Mouse (Mus musculus) embryonic facial prominence, embryonic 13.5 days (tissue): ENCODE measurements around the gene Pdlim1. TPM values are rescaled to one million over a fixed set of nuclear protein-coding genes. Genes with fewer than 3 reads are reported as not detected.

Experiments
- ATAC-seq: fragments of 200-750 bp; cut with Nextera tagmentation; 2 replicates; pipeline ENCODE4 v1.8.0; 2017; ENCODE audit warnings: low read depth; ENCODE audit not compliant: insufficient number of reproducible peaks, insufficient read depth, low FRiP score, low TSS enrichment
- H3K27ac ChIP-seq: fragments of 300-500 bp; sonication (generic); 2 replicates; pipeline ENCODE4 v1.5.1; 2015; ENCODE audit warnings: moderate library complexity, mild to moderate bottlenecking, inconsistent platforms
- H3K27me3 ChIP-seq: fragments of 300-500 bp; sonication (generic); 2 replicates; pipeline ENCODE4 v1.6.1; 2015; ENCODE audit warnings: mild to moderate bottlenecking, inconsistent platforms
- H3K36me3 ChIP-seq: fragments of 300-500 bp; sonication (generic); 2 replicates; pipeline ENCODE4 v1.6.1; 2015; ENCODE audit warnings: mild to moderate bottlenecking, inconsistent platforms
- H3K4me1 ChIP-seq: fragments of 300-500 bp; sonication (generic); 2 replicates; pipeline ENCODE4 v1.6.1; 2015; ENCODE audit warnings: inconsistent platforms
- H3K4me2 ChIP-seq: fragments of 300-500 bp; sonication (generic); 2 replicates; pipeline ENCODE4 v1.6.1; 2015; ENCODE audit warnings: moderate library complexity, mild to moderate bottlenecking, inconsistent platforms
- H3K4me3 ChIP-seq: fragments of 300-500 bp; sonication (generic); 2 replicates; pipeline ENCODE4 v1.5.1; 2015; ENCODE audit warnings: mild to moderate bottlenecking, inconsistent platforms
- H3K9ac ChIP-seq: fragments of 300-500 bp; sonication (generic); 2 replicates; pipeline ENCODE4 v1.6.1; 2015; ENCODE audit warnings: mild to moderate bottlenecking, inconsistent platforms
- H3K9me3 ChIP-seq: fragments of 300-500 bp; sonication (generic); 2 replicates; pipeline ENCODE4 v1.6.1; 2016; ENCODE audit warnings: inconsistent platforms
- WGBS: fragments of 180-500 bp; shearing (Covaris S2); methylation state at CpG from one replicate; pipeline ENCODE4 v1.1.7; 2015; ENCODE audit warnings: mixed read lengths; 5-methylcytosine and 5-hydroxymethylcytosine counted together
- polyA plus RNA-seq: library from polyadenylated mRNA; unstranded; fragments of >200 nt; fragmentation: Nextera tagmentation; extraction: Ambion mirVana; gene quantifications from 2 replicates; pipeline ENCODE4 v1.2.1, GENCODE M21; 2015

Gene Pdlim1
- polyA plus RNA-seq: 128 and 154 TPM in 2 replicates

GRCm38 (mm10) chr19:40271308-40271892 is at the start of gene Pdlim1:
Gene Pdlim1 (minus strand): TSS chr19:40271842.
- no peak within 1 kb of the TSS for H3K27ac ChIP-seq
- ATAC-seq: peak; percentile 72

GRCm38 (mm10) chr19:40319199-40319598 is 47.6 kb upstream of the Pdlim1 start:
- H3K36me3 ChIP-seq: no peaks in the 10 kb centered on the region; the same call in 1 of the 2 replicates
- 79% methylated on average over 3 of the region's 3 CpGs for WGBS
- no peak overlapping the region for H3K4me2 ChIP-seq
- no peak overlapping the region for H3K4me3 ChIP-seq
- H3K27ac ChIP-seq: no peak overlapping the region
- H3K27me3 ChIP-seq: no peaks in the 10 kb centered on the region
- no peaks in the 10 kb centered on the region for H3K9me3 ChIP-seq
- no peak for ATAC-seq
- H3K9ac ChIP-seq: no peak overlapping the region
- H3K4me1 ChIP-seq: peaks cover 9% of the 10 kb centered on the region; the same call in 1 of the 2 replicates

More at GRCm38 (mm10) chr19:40271308-40271892, at the start of gene Pdlim1:
- under 1% methylated on average over 36 of the region's 54 CpGs for whole genome bisulfite sequencing
- H3K27me3 ChIP-seq: peaks cover 23% of the 10 kb centered on the region
- peak within 1 kb of the TSS; percentile 77 for H3K9ac ChIP-seq
- no peaks in the 10 kb centered on the region for H3K9me3 ChIP-seq
- peak within 1 kb of the TSS; percentile 94 for H3K4me2 ChIP-seq
- H3K4me1 ChIP-seq: peaks cover 3% of the 10 kb centered on the region; the same call in 1 of the 2 replicates
- H3K4me3 ChIP-seq: peak within 1 kb of the TSS; percentile 67
- no peaks in the 10 kb centered on the region for H3K36me3 ChIP-seq

GRCm38 (mm10) chr19:40318511-40318910 is 46.9 kb upstream of the Pdlim1 start:
- no peaks in the 10 kb centered on the region for H3K9me3 ChIP-seq
- no peak for ATAC-seq
- H3K4me3 ChIP-seq: no peak overlapping the region
- 21% methylated on average over 6 of the region's 6 CpGs for WGBS
- no peak overlapping the region for H3K9ac ChIP-seq
- no peaks in the 10 kb centered on the region for H3K27me3 ChIP-seq
- H3K27ac ChIP-seq: no peak overlapping the region
- H3K4me1 ChIP-seq: peaks cover 5% of the 10 kb centered on the region; the same call in 1 of the 2 replicates
- H3K4me2 ChIP-seq: no peak overlapping the region
- H3K36me3 ChIP-seq: no peaks in the 10 kb centered on the region

GRCm38 (mm10) chr19:40317001-40317400 is 45.4 kb upstream of the Pdlim1 start:
- H3K4me3 ChIP-seq: no peak overlapping the region
- WGBS: 71% methylated on average over 4 of the region's 4 CpGs
- H3K4me2 ChIP-seq: no peak overlapping the region
- no peaks in the 10 kb centered on the region for H3K36me3 ChIP-seq
- no peak overlapping the region for H3K27ac ChIP-seq
- no peak overlapping the region for H3K9ac ChIP-seq
- no peak for ATAC-seq
- H3K9me3 ChIP-seq: no peaks in the 10 kb centered on the region
- no peaks in the 10 kb centered on the region for H3K27me3 ChIP-seq
- H3K4me1 ChIP-seq: no peaks in the 10 kb centered on the region

GRCm38 (mm10) chr19:40314252-40314651 is 42.6 kb upstream of the Pdlim1 start:
- WGBS: 91% methylated on average over 11 of the region's 11 CpGs
- no peaks in the 10 kb centered on the region for H3K9me3 ChIP-seq

GRCm38 (mm10) chr19:40311631-40312030 is 40.0 kb upstream of the Pdlim1 start:
- WGBS: 92% methylated on average over 8 of the region's 8 CpGs
- no peak for ATAC-seq
- no peaks in the 10 kb centered on the region for H3K9me3 ChIP-seq
- H3K4me2 ChIP-seq: no peak overlapping the region
- no peak overlapping the region for H3K27ac ChIP-seq
- no peak overlapping the region for H3K4me3 ChIP-seq
- H3K27me3 ChIP-seq: no peaks in the 10 kb centered on the region
- no peak overlapping the region for H3K9ac ChIP-seq
- H3K4me1 ChIP-seq: no peaks in the 10 kb centered on the region
- peaks cover 10% of the 10 kb centered on the region for H3K36me3 ChIP-seq

More at GRCm38 (mm10) chr19:40314252-40314651, 42.6 kb upstream of the Pdlim1 start:
- Histone ChIP-seq H3K27me3 (no peaks in the 10 kb centered on the region), H3K4me2 (no peak overlapping the region), H3K4me1 (no peaks in the 10 kb centered on the region), H3K36me3 (peaks cover 9% of the 10 kb centered on the region), H3K27ac (no peak overlapping the region), H3K4me3 (no peak overlapping the region), H3K9ac (no peak overlapping the region)
- no peak for ATAC-seq

- H3K27ac ChIP-seq: no peak overlapping the region
- no peak for ATAC-seq
- H3K4me3 ChIP-seq: no peak overlapping the region
- H3K4me2 ChIP-seq: no peak overlapping the region
- H3K9ac ChIP-seq: no peak overlapping the region
- H3K4me1 ChIP-seq: no peaks in the 10 kb centered on the region
- no peaks in the 10 kb centered on the region for H3K27me3 ChIP-seq
- peaks cover 10% of the 10 kb centered on the region for H3K36me3 ChIP-seq
- H3K9me3 ChIP-seq: no peaks in the 10 kb centered on the region
- WGBS: 87% methylated on average over 15 of the region's 15 CpGs
These were observed 38.9 kb upstream of the Pdlim1 start for GRCm38 (mm10) chr19:40310410-40311130.

GRCm38 (mm10) chr19:40309911-40310310 is 38.3 kb upstream of the Pdlim1 start:
- H3K9me3 ChIP-seq: no peaks in the 10 kb centered on the region
- no peak for ATAC-seq
- no peak overlapping the region for H3K4me3 ChIP-seq
- H3K9ac ChIP-seq: no peak overlapping the region
- peaks cover 10% of the 10 kb centered on the region for H3K36me3 ChIP-seq
- H3K27me3 ChIP-seq: no peaks in the 10 kb centered on the region
- 90% methylated on average over 12 of the region's 12 CpGs for WGBS
- H3K27ac ChIP-seq: no peak overlapping the region
- no peak overlapping the region for H3K4me2 ChIP-seq
- H3K4me1 ChIP-seq: no peaks in the 10 kb centered on the region

- no peaks in the 10 kb centered on the region for H3K27me3 ChIP-seq
- no peaks in the 10 kb centered on the region for H3K9me3 ChIP-seq
- 76% methylated on average over 7 of the region's 7 CpGs for WGBS
- no peak overlapping the region for H3K27ac ChIP-seq
- H3K4me3 ChIP-seq: no peak overlapping the region
- H3K4me2 ChIP-seq: no peak overlapping the region
- ATAC-seq: no peak
- no peak overlapping the region for H3K9ac ChIP-seq
- H3K36me3 ChIP-seq: peaks cover 10% of the 10 kb centered on the region
- H3K4me1 ChIP-seq: 0 out of 2 replicates have a peak, but pooled peaks cover 6% of the 10 kb centered on the region
These were observed 35.9 kb upstream of the Pdlim1 start for GRCm38 (mm10) chr19:40307550-40307949.

- Histone ChIP-seq H3K9ac (no peak overlapping the region), H3K36me3 (peaks cover 10% of the 10 kb centered on the region), H3K4me3 (no peak overlapping the region), H3K4me1 (0 out of 2 replicates have a peak, but pooled peaks cover 6% of the 10 kb centered on the region), H3K4me2 (no peak overlapping the region), H3K27me3 (no peaks in the 10 kb centered on the region), H3K9me3 (no peaks in the 10 kb centered on the region), H3K27ac (no peak overlapping the region)
- 35% methylated on average over 2 of the region's 2 CpGs for WGBS
- ATAC-seq: no peak
These were observed 35.0 kb upstream of the Pdlim1 start for GRCm38 (mm10) chr19:40306631-40307030.

- Histone ChIP-seq H3K4me1 (0 out of 2 replicates have a peak, but pooled peaks cover 7% of the 10 kb centered on the region), H3K4me3 (no peak overlapping the region), H3K27me3 (no peaks in the 10 kb centered on the region), H3K4me2 (no peak overlapping the region), H3K9ac (no peak overlapping the region), H3K36me3 (peaks cover 7% of the 10 kb centered on the region), H3K27ac (no peak overlapping the region), H3K9me3 (no peaks in the 10 kb centered on the region)
- no peak for ATAC-seq
- 70% methylated on average over 7 of the region's 7 CpGs for WGBS
These were observed 33.8 kb upstream of the Pdlim1 start for GRCm38 (mm10) chr19:40305456-40305855.

- H3K27me3 ChIP-seq: no peaks in the 10 kb centered on the region
- 0 out of 2 replicates have a peak, but pooled peaks cover 16% of the 10 kb centered on the region for H3K4me1 ChIP-seq
- ATAC-seq: no peak
- H3K4me3 ChIP-seq: no peak overlapping the region
- 55% methylated on average over 9 of the region's 9 CpGs for WGBS
- no peaks in the 10 kb centered on the region for H3K36me3 ChIP-seq
- no peak overlapping the region for H3K4me2 ChIP-seq
- no peaks in the 10 kb centered on the region for H3K9me3 ChIP-seq
- H3K9ac ChIP-seq: no peak overlapping the region
- no peak overlapping the region for H3K27ac ChIP-seq
These were observed 31.3 kb upstream of the Pdlim1 start for GRCm38 (mm10) chr19:40302916-40303315.
